8 mouse cellular contexts compared by ENCODE assay signal in the genomic region with DNA sequence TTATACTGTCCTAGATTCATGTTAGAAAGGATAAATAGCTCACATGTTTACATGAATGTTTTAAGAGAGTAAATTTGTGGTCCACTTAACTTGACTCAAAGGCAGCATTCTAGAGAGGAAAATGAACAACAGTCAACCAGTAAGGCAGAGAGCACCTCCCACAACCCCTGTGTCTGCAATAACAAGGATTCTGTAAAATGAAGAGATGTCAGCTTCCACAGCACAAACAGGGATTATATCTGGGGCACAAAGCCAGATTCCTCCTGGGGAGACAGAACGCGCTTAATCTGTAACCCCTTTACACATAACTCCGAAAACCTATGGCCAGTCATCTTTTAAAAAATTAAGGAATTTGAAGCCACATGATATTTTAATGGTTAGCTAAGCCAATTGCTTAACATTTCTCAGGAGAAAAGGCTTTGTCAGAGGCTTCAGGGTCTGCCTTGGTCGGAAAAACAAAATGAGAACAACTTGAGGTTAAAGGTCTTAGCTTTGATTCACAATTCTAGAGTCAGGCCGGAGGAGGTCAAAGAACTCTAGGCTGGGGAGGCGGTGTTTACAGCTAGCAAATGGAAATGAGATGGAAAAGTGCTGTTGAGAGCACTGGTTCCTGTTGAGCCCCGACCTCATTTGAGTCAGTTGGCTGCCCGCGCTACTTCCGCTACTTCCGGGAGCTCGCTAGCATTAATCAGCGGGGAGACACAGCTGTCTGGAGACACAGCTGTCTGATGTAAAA.
DNase-seq lines count a peak whose midpoint lies in the region; ATAC-seq lines count a peak whose summit lies in the region.

No protein-coding gene starts in this region.

- peak; percentile 30 for ATAC-seq in forebrain, embryonic 16.5 days
- peak; percentile 87 for ATAC-seq in lung, embryonic 16.5 days (ENCODE audit: low read depth)

- DNase-seq in ovary, postnatal 36 days (ENCODE audit: low spot score), result peak; percentile 16
- no peak for DNase-seq in ovary, postnatal 10 days (ENCODE audit: low spot score)
- peak; percentile 92 for DNase-seq in kidney, adult 11 months
- DNase-seq in splenic B cell, adult 2 months (ENCODE audit: low read depth, low spot score), result peak; percentile 29
- no peak for DNase-seq in right cerebral cortex, postnatal 10 days (ENCODE audit: low spot score in 2 of 2)
- DNase-seq in gastrocnemius, adult 8-10 months (ENCODE audit: low spot score in 2 of 2), result no peak

- WGBS in forebrain, embryonic 16.5 days, result 58% methylated on average over 13 of the region's 13 CpGs
- 45% methylated on average over 13 of the region's 13 CpGs for WGBS in lung, embryonic 16.5 days

- no peak overlapping the region for H3K9ac ChIP-seq in forebrain, embryonic 16.5 days (replicated peaks; ENCODE audit: low read depth, low read length)
- no peak overlapping the region for H3K9ac ChIP-seq in lung, embryonic 16.5 days (ENCODE audit: low read length)

- no peaks in the 10 kb centered on the region for H3K9me3 ChIP-seq in forebrain, embryonic 16.5 days (ENCODE audit: control insufficient read depth, low read length)
- no peaks in the 10 kb centered on the region for H3K9me3 ChIP-seq in lung, embryonic 16.5 days (ENCODE audit: control insufficient read depth, low read length)

- no peaks in the 10 kb centered on the region for H3K36me3 ChIP-seq in forebrain, embryonic 16.5 days (ENCODE audit: control insufficient read depth, insufficient read depth)
- H3K36me3 ChIP-seq in lung, embryonic 16.5 days (ENCODE audit: control insufficient read depth, insufficient read depth, low read length), result no peaks in the 10 kb centered on the region
- no peaks in the 10 kb centered on the region for H3K36me3 ChIP-seq in splenic B cell, adult 2 months (ENCODE audit: control insufficient read depth, insufficient read depth, low read length, poor library complexity, severe bottlenecking)

- H3K4me2 ChIP-seq in forebrain, embryonic 16.5 days (ENCODE audit: low read length), result no peak overlapping the region
- no peak overlapping the region for H3K4me2 ChIP-seq in lung, embryonic 16.5 days (ENCODE audit: low read depth, low read length)

- H3K4me1 ChIP-seq in forebrain, embryonic 16.5 days (replicated peaks; ENCODE audit: control insufficient read depth, insufficient read depth, low read length), result 0 out of 2 replicates have a peak, but pooled peaks cover 2% of the 10 kb centered on the region
- peaks cover 3% of the 10 kb centered on the region; the same call in 1 of the 2 replicates for H3K4me1 ChIP-seq in lung, embryonic 16.5 days (replicated peaks; ENCODE audit: control insufficient read depth, insufficient read depth, low read length)

- no peak overlapping the region for H3K4me3 ChIP-seq in forebrain, embryonic 16.5 days (replicated peaks; ENCODE audit: low read length)
- H3K4me3 ChIP-seq in lung, embryonic 16.5 days (ENCODE audit: low read length), result no peak overlapping the region

- no peak overlapping the region for H3K27ac ChIP-seq in forebrain, embryonic 16.5 days (ENCODE audit: low read length)
- peak overlapping the region; percentile 55 for H3K27ac ChIP-seq in lung, embryonic 16.5 days (ENCODE audit: low read length)

- no peaks in the 10 kb centered on the region for H3K27me3 ChIP-seq in forebrain, embryonic 16.5 days (replicated peaks; ENCODE audit: control insufficient read depth, insufficient read depth, low read length)
- H3K27me3 ChIP-seq in lung, embryonic 16.5 days (ENCODE audit: control insufficient read depth, insufficient read depth, low read depth, low read length), result no peaks in the 10 kb centered on the region
- H3K27me3 ChIP-seq in splenic B cell, adult 2 months (ENCODE audit: control insufficient read depth, insufficient read depth, low read length, poor library complexity, severe bottlenecking), result no peaks in the 10 kb centered on the region

Comparison
In these comparisons a context has a peak if more than half of its experiments do, and no peak if none do; other contexts are left out.
1. DNase-seq: peak in ovary, postnatal 36 days (single experiment), kidney, adult 11 months (single experiment) and splenic B cell, adult 2 months (single experiment); none in ovary, postnatal 10 days (single experiment), right cerebral cortex, postnatal 10 days (0 of 2) and gastrocnemius, adult 8-10 months (0 of 2).